Mouse (Mus musculus): ENCODE measurements around the gene Timm22. TPM values are rescaled to one million over a fixed set of nuclear protein-coding genes. Genes with fewer than 3 reads are reported as not detected.

Gene Timm22
- polyA plus RNA-seq, 1 experiment from 2014 or later = 63.6 TPM

GRCm38 (mm10) chr11:76374491-76375185 lies 32.1 kb upstream of the Timm22 start:
- 61% methylated on average over 17 of the region's 17 CpGs for WGBS (ENCODE audit: insufficient replicate concordance)

DNA sequence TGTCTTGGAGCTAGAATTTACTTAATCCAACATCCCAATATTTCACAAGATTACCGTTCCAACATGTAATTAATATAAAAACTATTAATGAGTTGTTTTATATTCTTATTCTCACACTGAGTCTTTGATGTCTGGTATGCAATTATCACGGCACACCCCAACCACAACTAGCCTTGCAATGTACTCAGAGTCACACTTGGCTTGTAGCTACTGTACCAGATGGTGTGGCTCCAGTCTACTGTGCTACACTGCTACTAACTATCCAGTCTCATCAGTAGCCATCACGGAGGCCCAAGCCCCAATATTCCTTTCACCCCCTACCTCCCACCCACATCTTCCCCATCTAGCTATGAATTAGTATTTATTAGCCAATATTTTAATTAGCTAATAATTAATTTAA lies 30.3 kb upstream of the Timm22 start:
- Histone ChIP-seq H3K27ac (no peak overlapping the region), H3K4me2 (no peak overlapping the region), H3K4me1 (no peaks in the 10 kb centered on the region), H3K36me3 (no peaks in the 10 kb centered on the region), H3K9me3 (replicated peaks) (no peaks in the 10 kb centered on the region), H3K27me3 (replicated peaks) (no peaks in the 10 kb centered on the region), H3K9ac (no peak overlapping the region), H3K4me3 (no peak overlapping the region)
- ATAC-seq = no peak
- WGBS (ENCODE audit: insufficient replicate concordance) = 68% methylated on average over 3 of the region's 3 CpGs

More at GRCm38 (mm10) chr11:76374491-76375185, 32.1 kb upstream of the Timm22 start:
- Histone ChIP-seq H3K27me3 (replicated peaks) (no peaks in the 10 kb centered on the region), H3K4me3 (no peak overlapping the region), H3K36me3 (no peaks in the 10 kb centered on the region), H3K4me1 (no peaks in the 10 kb centered on the region), H3K27ac (peak overlapping the region; percentile 31), H3K9ac (no peak overlapping the region), H3K4me2 (no peak overlapping the region), H3K9me3 (replicated peaks) (no peaks in the 10 kb centered on the region)
- no peak for ATAC-seq

DNA sequence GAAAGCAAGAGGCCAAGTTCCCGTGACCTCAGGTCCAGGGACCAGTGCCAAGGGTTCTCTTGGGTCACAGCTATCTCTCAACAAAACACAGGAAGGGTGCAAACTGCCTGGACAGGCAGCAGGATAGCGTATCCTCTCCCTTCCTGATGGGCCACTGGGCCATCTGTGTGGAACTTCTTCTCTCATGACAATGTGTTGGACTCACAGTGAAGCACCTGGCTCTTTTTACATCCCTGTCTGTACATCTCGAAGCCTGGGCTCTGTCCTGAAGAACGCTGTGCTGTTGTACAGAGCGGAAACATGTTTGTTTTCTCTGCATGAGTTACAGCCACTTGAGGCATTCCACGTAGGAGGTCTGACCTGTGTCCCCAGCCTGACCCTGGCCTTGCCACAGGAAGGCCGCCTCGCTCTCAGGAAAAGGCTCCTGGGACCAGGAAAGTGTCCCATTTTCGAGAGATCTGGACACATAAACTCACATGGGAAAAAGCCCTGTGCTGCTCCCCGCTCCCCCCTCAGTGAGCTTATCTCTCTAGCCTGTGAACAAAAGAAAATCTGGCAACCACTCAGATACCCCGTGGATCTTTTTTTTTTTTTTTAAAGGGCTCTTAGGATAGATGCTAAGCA lies 26.7 kb upstream of the Timm22 start:
- Histone ChIP-seq H3K9me3 (replicated peaks) (no peaks in the 10 kb centered on the region), H3K4me3 (no peak overlapping the region), H3K27ac (no peak overlapping the region), H3K4me2 (no peak overlapping the region), H3K4me1 (no peaks in the 10 kb centered on the region), H3K27me3 (replicated peaks) (no peaks in the 10 kb centered on the region), H3K9ac (no peak overlapping the region), H3K36me3 (no peaks in the 10 kb centered on the region)
- ATAC-seq = no peak
- WGBS (ENCODE audit: insufficient replicate concordance) = 54% methylated on average over 11 of the region's 11 CpGs

GRCm38 (mm10) chr11:76381201-76381885 lies 25.4 kb upstream of the Timm22 start:
- Histone ChIP-seq H3K4me1 (no peaks in the 10 kb centered on the region), H3K4me2 (no peak overlapping the region), H3K27me3 (replicated peaks) (no peaks in the 10 kb centered on the region), H3K27ac (no peak overlapping the region), H3K4me3 (no peak overlapping the region), H3K36me3 (no peaks in the 10 kb centered on the region), H3K9ac (no peak overlapping the region), H3K9me3 (replicated peaks) (no peaks in the 10 kb centered on the region)
- ATAC-seq = no peak
- WGBS (ENCODE audit: insufficient replicate concordance) = 69% methylated on average over 15 of the region's 15 CpGs

DNA sequence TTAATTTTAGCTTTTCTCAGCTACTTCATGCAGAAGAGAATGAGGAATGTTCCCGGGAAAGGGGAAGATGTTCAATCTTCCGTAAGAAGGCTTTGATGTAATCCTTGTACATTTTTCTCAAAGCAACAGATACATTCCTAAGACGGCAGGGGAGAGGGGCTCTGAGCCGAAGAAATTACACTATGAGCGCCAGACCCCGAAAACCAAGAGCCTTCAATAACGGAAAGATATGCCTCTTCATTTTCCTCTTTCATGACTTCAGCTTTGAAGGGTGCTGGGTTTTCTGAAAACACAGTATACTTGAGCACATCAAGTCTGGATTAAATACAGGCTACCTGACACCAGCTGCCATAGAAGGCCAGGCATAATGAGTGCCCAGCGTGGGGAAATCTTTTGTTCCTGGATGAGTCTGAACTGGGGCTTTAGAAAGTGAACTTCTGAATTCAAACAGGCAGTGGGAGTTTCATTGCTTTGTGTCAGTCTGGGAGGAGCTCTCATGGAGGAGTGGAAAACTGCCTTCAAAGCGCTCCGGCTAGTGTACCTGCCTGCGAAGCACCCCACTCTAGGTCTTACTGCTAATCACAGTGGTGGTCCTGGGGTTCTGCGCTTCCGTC lies 23.9 kb upstream of the Timm22 start:
- H3K9me3 ChIP-seq (replicated peaks) = no peaks in the 10 kb centered on the region
- H3K4me1 ChIP-seq = no peaks in the 10 kb centered on the region
- no peaks in the 10 kb centered on the region for H3K36me3 ChIP-seq
- WGBS (ENCODE audit: insufficient replicate concordance) = 77% methylated on average over 13 of the region's 13 CpGs
- no peak for ATAC-seq
- no peak overlapping the region for H3K9ac ChIP-seq
- H3K4me3 ChIP-seq = no peak overlapping the region
- no peak overlapping the region for H3K27ac ChIP-seq
- H3K4me2 ChIP-seq = no peak overlapping the region
- H3K27me3 ChIP-seq (replicated peaks) = no peaks in the 10 kb centered on the region

DNA sequence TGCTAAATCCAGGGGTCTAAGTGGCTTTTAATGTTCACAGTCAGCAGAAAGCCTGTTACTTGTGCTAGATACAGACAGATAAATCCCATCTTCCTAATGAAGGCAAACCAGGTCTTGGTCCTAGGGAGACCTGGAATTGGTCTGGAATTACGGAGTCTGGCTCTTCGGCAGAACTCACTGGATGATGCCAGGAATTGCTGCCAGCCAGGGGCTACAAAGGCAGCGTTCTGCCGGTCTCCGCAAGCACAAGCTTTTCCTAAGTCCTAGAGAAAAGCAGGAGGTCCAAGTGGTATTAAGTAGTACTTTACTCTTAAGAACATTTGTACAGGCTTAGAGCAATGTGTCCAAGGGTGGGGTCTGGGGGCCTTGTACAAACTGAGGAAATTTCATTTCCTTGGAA lies 22.4 kb upstream of the Timm22 start:
- WGBS (ENCODE audit: insufficient replicate concordance) = 83% methylated on average over 5 of the region's 5 CpGs
- H3K27me3 ChIP-seq (replicated peaks) = no peaks in the 10 kb centered on the region

DNA sequence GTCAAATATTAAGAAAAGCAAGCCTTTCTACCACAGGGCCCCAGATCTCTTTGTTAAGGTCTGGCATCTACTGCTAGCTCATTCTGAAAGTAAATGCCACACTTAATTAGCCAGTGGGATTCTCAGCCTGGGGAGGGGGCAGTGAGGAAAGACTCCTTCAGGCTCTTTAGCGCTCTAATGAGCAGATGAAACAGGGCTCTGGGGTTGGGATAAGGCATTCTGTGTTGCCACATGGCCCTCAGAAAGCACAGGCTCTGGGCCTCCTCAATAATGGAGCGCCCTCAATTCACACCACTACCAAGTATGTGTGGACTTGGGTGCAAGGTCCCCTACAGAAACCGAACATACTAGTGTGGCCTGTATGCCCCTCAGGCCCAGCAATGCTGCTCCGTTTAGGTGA lies 21.7 kb upstream of the Timm22 start:
- Histone ChIP-seq H3K4me1 (0 out of 2 replicates have a peak, but pooled peaks cover 4% of the 10 kb centered on the region), H3K9me3 (replicated peaks) (no peaks in the 10 kb centered on the region), H3K27me3 (replicated peaks) (no peaks in the 10 kb centered on the region), H3K4me3 (no peak overlapping the region), H3K9ac (no peak overlapping the region), H3K27ac (no peak overlapping the region), H3K4me2 (no peak overlapping the region), H3K36me3 (no peaks in the 10 kb centered on the region)
- 71% methylated on average over 4 of the region's 4 CpGs for WGBS (ENCODE audit: insufficient replicate concordance)
- no peak for ATAC-seq

More for the DNA sequence above, 22.4 kb upstream of the Timm22 start:
- Histone ChIP-seq H3K9ac (no peak overlapping the region), H3K36me3 (no peaks in the 10 kb centered on the region), H3K9me3 (replicated peaks) (no peaks in the 10 kb centered on the region), H3K4me3 (no peak overlapping the region), H3K4me2 (no peak overlapping the region), H3K4me1 (0 out of 2 replicates have a peak, but pooled peaks cover 4% of the 10 kb centered on the region), H3K27ac (no peak overlapping the region)
- ATAC-seq = no peak

- Histone ChIP-seq H3K36me3 (no peaks in the 10 kb centered on the region), H3K9ac (no peak overlapping the region), H3K4me1 (0 out of 2 replicates have a peak, but pooled peaks cover 4% of the 10 kb centered on the region), H3K27ac (no peak overlapping the region), H3K4me2 (no peak overlapping the region), H3K4me3 (no peak overlapping the region), H3K9me3 (replicated peaks) (no peaks in the 10 kb centered on the region), H3K27me3 (replicated peaks) (no peaks in the 10 kb centered on the region)
- 63% methylated on average over 3 of the region's 3 CpGs for WGBS (ENCODE audit: insufficient replicate concordance)
- no peak for ATAC-seq
Measured at GRCm38 (mm10) chr11:76385746-76386145, 21.0 kb upstream of the Timm22 start.

DNA sequence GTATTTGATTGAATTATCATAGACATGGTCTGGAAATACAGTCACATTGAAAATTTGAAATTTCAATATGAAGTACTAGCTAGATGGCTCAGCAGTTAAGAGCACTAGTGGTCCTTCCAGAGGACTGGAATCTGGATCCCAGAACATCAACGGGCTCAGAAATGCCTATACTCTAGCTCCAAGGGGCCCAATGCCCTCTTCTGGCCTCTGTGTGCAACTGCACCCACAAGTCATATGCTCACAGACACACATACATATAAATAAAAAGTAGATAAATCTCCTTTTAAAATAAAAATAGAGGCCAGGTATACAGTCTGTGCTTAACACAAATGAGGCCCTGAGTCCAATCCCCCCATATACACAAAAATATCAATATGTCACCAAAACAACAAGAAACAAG lies 19.7 kb upstream of the Timm22 start:
- Histone ChIP-seq H3K9me3 (replicated peaks) (no peaks in the 10 kb centered on the region), H3K4me3 (no peak overlapping the region), H3K27ac (no peak overlapping the region), H3K4me1 (0 out of 2 replicates have a peak, but pooled peaks cover 4% of the 10 kb centered on the region), H3K4me2 (no peak overlapping the region), H3K27me3 (replicated peaks) (no peaks in the 10 kb centered on the region), H3K9ac (no peak overlapping the region), H3K36me3 (no peaks in the 10 kb centered on the region)
- 69% methylated on average over 1 of the region's 1 CpGs for WGBS (ENCODE audit: insufficient replicate concordance)
- no peak for ATAC-seq

- Histone ChIP-seq H3K36me3 (no peaks in the 10 kb centered on the region), H3K27ac (no peak overlapping the region), H3K27me3 (replicated peaks) (no peaks in the 10 kb centered on the region), H3K4me3 (no peak overlapping the region), H3K9me3 (replicated peaks) (no peaks in the 10 kb centered on the region), H3K9ac (no peak overlapping the region), H3K4me1 (0 out of 2 replicates have a peak, but pooled peaks cover 4% of the 10 kb centered on the region), H3K4me2 (0 out of 2 replicates have a peak overlapping the region, but pooled peaks have one; percentile 7)
- no peak for ATAC-seq
- 55% methylated on average over 7 of the region's 7 CpGs for WGBS (ENCODE audit: insufficient replicate concordance)
Measured at GRCm38 (mm10) chr11:76388711-76389110, 18.0 kb upstream of the Timm22 start.

- Histone ChIP-seq H3K9ac (no peak overlapping the region), H3K4me3 (no peak overlapping the region), H3K27ac (no peak overlapping the region), H3K4me1 (peaks cover 5% of the 10 kb centered on the region), H3K4me2 (no peak overlapping the region), H3K36me3 (no peaks in the 10 kb centered on the region), H3K27me3 (replicated peaks) (peaks cover 5% of the 10 kb centered on the region; the same call in 1 of the 2 replicates), H3K9me3 (replicated peaks) (no peaks in the 10 kb centered on the region)
- 75% methylated on average over 7 of the region's 7 CpGs for WGBS (ENCODE audit: insufficient replicate concordance)
- ATAC-seq = no peak
Measured at GRCm38 (mm10) chr11:76392532-76392931, 14.2 kb upstream of the Timm22 start.

- no peaks in the 10 kb centered on the region for H3K36me3 ChIP-seq
- WGBS (ENCODE audit: insufficient replicate concordance) = 83% methylated on average over 11 of the region's 11 CpGs
- peaks cover 8% of the 10 kb centered on the region for H3K4me1 ChIP-seq
- no peak for ATAC-seq
- no peak overlapping the region for H3K27ac ChIP-seq
- no peak overlapping the region for H3K4me3 ChIP-seq
- H3K27me3 ChIP-seq (replicated peaks) = peaks cover 9% of the 10 kb centered on the region
- no peaks in the 10 kb centered on the region for H3K9me3 ChIP-seq (replicated peaks)
- no peak overlapping the region for H3K9ac ChIP-seq
- no peak overlapping the region for H3K4me2 ChIP-seq
Measured at GRCm38 (mm10) chr11:76392996-76393395, 13.8 kb upstream of the Timm22 start.

All from liver, embryonic 12.5 days (tissue).